In genomic region chr7:29742258-29742657, GRCm38 (mm10) we compare ENCODE assay signal across 46 mouse cellular contexts. TPM values are rescaled to one million over a fixed set of nuclear protein-coding genes. Genes with fewer than 3 reads are reported as not detected.
"Had no signal": no experiment of that assay in that cellular context is flagged by ENCODE, and none has a peak within 500 bp of the region (broad histone marks: within the 10 kb centered on the region; RNA-seq: fewer than 3 reads in every experiment).

No protein-coding gene starts in this region.

- H3K27me3 ChIP-seq: heart, embryonic 12.5 days; heart, embryonic 13.5 days; heart, embryonic 15.5 days; hindbrain, embryonic 12.5 days; hindbrain, embryonic 13.5 days; hindbrain, embryonic 15.5 days; intestine, embryonic 15.5 days; kidney, embryonic 15.5 days had no signal

- H3K4me2 ChIP-seq: heart, embryonic 11.5 days; heart, embryonic 12.5 days; heart, embryonic 13.5 days; heart, embryonic 15.5 days; hindbrain, embryonic 12.5 days; hindbrain, embryonic 13.5 days; hindbrain, embryonic 14.5 days; hindbrain, embryonic 15.5 days; intestine, embryonic 15.5 days; kidney, embryonic 15.5 days had no signal

- ATAC-seq: hindbrain, embryonic 16.5 days; hindbrain, postnatal 0 days; inflammation-experienced regulatory T-cells, adult 6 months; intestine, embryonic 15.5 days; intestine, embryonic 16.5 days; intestine, postnatal 0 days had no signal

- H3K4me3 ChIP-seq: heart, adult 2 months; heart, embryonic 10.5 days; heart, embryonic 12.5 days; heart, embryonic 13.5 days; heart, embryonic 15.5 days; hindbrain, embryonic 10.5 days; hindbrain, embryonic 12.5 days; hindbrain, embryonic 13.5 days; hindbrain, embryonic 15.5 days; intestine, embryonic 15.5 days; kidney, embryonic 15.5 days; layer of hippocampus, adult 2 months had no signal

- H3K4me1 ChIP-seq: heart, embryonic 10.5 days; heart, embryonic 12.5 days; heart, embryonic 13.5 days; heart, embryonic 15.5 days; hindbrain, embryonic 10.5 days; hindbrain, embryonic 12.5 days; hindbrain, embryonic 13.5 days; hindbrain, embryonic 15.5 days; intestine, embryonic 15.5 days; kidney, embryonic 15.5 days had no signal

- H3K9me3 ChIP-seq: heart, embryonic 15.5 days; hindbrain, embryonic 10.5 days; hindbrain, embryonic 12.5 days; hindbrain, embryonic 13.5 days; hindbrain, embryonic 15.5 days; intestine, embryonic 15.5 days; kidney, embryonic 15.5 days had no signal

- H3K27ac ChIP-seq: heart, adult 2 months; heart, embryonic 10.5 days; heart, embryonic 13.5 days; heart, embryonic 15.5 days; hindbrain, embryonic 10.5 days; hindbrain, embryonic 12.5 days; hindbrain, embryonic 13.5 days; hindbrain, embryonic 14.5 days; hindbrain, embryonic 15.5 days; hindbrain, postnatal 0 days; intestine, embryonic 15.5 days; kidney, embryonic 15.5 days; kidney, postnatal 0 days; layer of hippocampus, adult 2 months had no signal

- DNase-seq: heart, adult 18-20 months; heart, adult 2 months; heart, postnatal 10 days; heart, postnatal 14 days; heart, postnatal 36 days; heart, postnatal 4 days; kidney, adult 11 months; kidney, adult 18-20 months; kidney, adult 2 months; kidney, adult 8-10 months; kidney, adult 9 months; kidney, postnatal 10 days; kidney, postnatal 14 days; kidney, postnatal 25 days; kidney, postnatal 36 days; kidney, postnatal 4 days; layer of hippocampus, adult 9-11 months had no signal

- H3K36me3 ChIP-seq: heart, embryonic 10.5 days; heart, embryonic 12.5 days; heart, embryonic 13.5 days; heart, embryonic 15.5 days; hindbrain, embryonic 10.5 days; hindbrain, embryonic 12.5 days; hindbrain, embryonic 13.5 days; hindbrain, embryonic 15.5 days; intestine, embryonic 15.5 days; kidney, embryonic 15.5 days had no signal

- H3K9ac ChIP-seq: heart, embryonic 12.5 days; heart, embryonic 13.5 days; heart, embryonic 15.5 days; hindbrain, embryonic 12.5 days; hindbrain, embryonic 13.5 days; hindbrain, embryonic 14.5 days; hindbrain, embryonic 15.5 days; intestine, embryonic 15.5 days; kidney, embryonic 15.5 days had no signal

RNA-seq across cellular contexts. Expression of gene Catsperg2, which starts 15.4 kb away (rescaled TPM):
- total RNA-seq: heart, adult 18-20 months; heart, adult 2 months; heart, adult 8-10 months; heart, postnatal 10 days; heart, postnatal 14 days; heart, postnatal 25 days; heart, postnatal 36 days; heart, postnatal 4 days; hematopoietic stem cell, adult 5-6 weeks had no signal
- polyA plus RNA-seq: heart, embryonic 10.5 days; heart, embryonic 11.5 days; heart, embryonic 12.5 days; heart, embryonic 13.5 days; heart, embryonic 14.5 days; heart, embryonic 15.5 days; heart, embryonic 16.5 days; heart, postnatal 0 days; hindbrain, embryonic 11.5 days; inflammation-experienced regulatory T-cells, adult 6 months; intestine, embryonic 14.5 days; intestine, embryonic 15.5 days; intestine, embryonic 16.5 days; intestine, postnatal 0 days; kidney, adult 2 months; kidney, embryonic 14.5 days; kidney, embryonic 15.5 days; kidney, embryonic 16.5 days; kidney, postnatal 0 days had no signal
